Mouse (Mus musculus): ENCODE data around the gene Gm16253.

DNA sequence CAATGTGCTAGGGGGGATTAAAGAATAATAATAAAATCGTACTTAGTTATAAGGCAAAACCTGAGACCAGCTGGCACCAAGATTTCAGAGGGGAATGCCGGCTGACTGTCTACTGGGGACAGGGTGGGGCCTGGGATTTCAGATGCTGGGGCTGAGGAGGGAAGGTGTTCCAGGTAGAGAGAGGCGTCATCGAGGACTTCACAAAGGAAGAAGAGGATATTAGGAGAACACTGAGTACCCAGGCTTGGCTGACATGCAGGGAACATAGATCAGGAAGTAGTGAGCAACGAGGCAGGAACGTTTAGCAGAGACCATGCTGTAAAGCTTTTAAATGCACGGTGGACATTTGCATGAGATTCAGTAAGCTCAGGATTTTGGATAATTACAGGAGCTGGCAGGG, 24.9 kb upstream of the Gm16253 start:
- no peak for TF ChIP-seq POLR2A (IDR thresholded peaks at IDR 0.05; ENCODE audit: control insufficient read depth, extremely low read depth, insufficient read depth, low read length, poor library complexity)
- no peak for TF ChIP-seq CTCF (IDR thresholded peaks at IDR 0.05; ENCODE audit: borderline replicate concordance, control insufficient read depth, extremely low read depth, insufficient read depth, low read length, poor library complexity)
